In the genomic region with DNA sequence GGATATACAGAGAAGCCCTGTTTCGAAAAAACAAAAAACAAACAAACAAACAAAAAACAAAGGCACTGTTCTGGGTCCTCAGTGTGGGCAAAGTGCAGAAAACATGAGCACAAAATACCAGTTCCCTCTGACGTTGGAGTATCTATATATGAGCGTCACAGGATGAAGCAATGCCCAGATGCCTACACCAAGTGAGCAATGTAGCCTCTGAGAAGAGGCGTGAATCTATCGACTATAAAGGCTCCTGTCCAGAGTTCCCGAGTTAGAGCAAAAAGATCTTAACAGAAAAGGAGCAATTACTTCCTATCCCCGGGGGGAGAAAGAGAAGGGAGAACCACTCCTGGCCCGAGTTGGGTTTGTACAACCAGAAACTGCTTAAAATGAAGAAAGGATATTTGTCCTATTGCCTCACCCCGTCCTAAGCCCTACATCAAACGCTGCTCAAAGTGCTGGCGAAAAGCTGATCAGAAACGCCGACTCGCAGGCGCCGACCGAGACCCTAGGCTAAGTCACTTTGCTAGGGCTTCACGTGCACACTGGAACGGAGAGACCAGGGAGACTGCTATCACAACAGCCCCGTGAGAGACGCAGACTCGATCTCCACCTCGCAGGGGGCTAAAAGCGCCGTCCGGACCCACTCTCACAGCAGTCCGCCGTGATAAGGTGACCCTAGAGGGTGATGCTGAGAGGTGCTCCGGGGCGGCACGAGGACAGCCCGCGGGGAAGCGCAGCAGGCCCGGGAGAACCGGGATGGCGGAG, we compare ENCODE assay signal across 8 mouse cellular contexts. TPM values are rescaled to one million over a fixed set of nuclear protein-coding genes. Genes with fewer than 3 reads are reported as not detected.
DNase-seq lines count a peak whose midpoint lies in the region; ATAC-seq and TF ChIP-seq lines count a peak whose summit lies in the region.

No protein-coding gene starts in this region.

- H3K4me1 ChIP-seq in lung, embryonic 15.5 days = peaks cover 8% of the 10 kb centered on the region
- peaks cover 7% of the 10 kb centered on the region for H3K4me1 ChIP-seq in bone marrow macrophage, adult 2 months (ENCODE audit: control insufficient read depth, insufficient read depth, low read length)
- peaks cover 32% of the 10 kb centered on the region for H3K4me1 ChIP-seq in hindbrain, embryonic 10.5 days (replicated peaks)

- H3K27ac ChIP-seq in lung, embryonic 15.5 days = peak overlapping the region; percentile 67
- H3K27ac ChIP-seq in bone marrow macrophage, adult 2 months (ENCODE audit: insufficient read depth, low read depth, low read length) = peak overlapping the region; percentile 27; the same call in 1 of the 2 replicates
- H3K27ac ChIP-seq in hindbrain, embryonic 10.5 days = peak overlapping the region; percentile 93

- no peaks in the 10 kb centered on the region for H3K9me3 ChIP-seq in lung, embryonic 15.5 days
- no peaks in the 10 kb centered on the region for H3K9me3 ChIP-seq in hindbrain, embryonic 10.5 days

- peak overlapping the region; percentile 76 for H3K4me2 ChIP-seq in lung, embryonic 15.5 days

- peak overlapping the region; percentile 92 for H3K9ac ChIP-seq in lung, embryonic 15.5 days

- WGBS in lung, embryonic 15.5 days = 1% methylated on average over 37 of the region's 37 CpGs
- 2% methylated on average over 37 of the region's 37 CpGs for WGBS in hindbrain, embryonic 10.5 days

- peak overlapping the region; percentile 100 for H3K4me3 ChIP-seq in lung, embryonic 15.5 days
- H3K4me3 ChIP-seq in bone marrow macrophage, adult 2 months (ENCODE audit: insufficient read depth, low read length) = peak overlapping the region; percentile 97
- H3K4me3 ChIP-seq in hindbrain, embryonic 10.5 days = peak overlapping the region; percentile 99

- TF ChIP-seq CTCF in bone marrow macrophage, adult 2 months (IDR thresholded peaks at IDR 0.05; ENCODE audit: low read depth, low read length) = no peak

- DNase-seq in lung, postnatal 4 days = no peak
- DNase-seq in hindbrain, embryonic 10.5 days (ENCODE audit: low spot score) = no peak
- no peak for DNase-seq in right cerebral cortex, postnatal 25 days
- no peak for DNase-seq in urinary bladder, postnatal 25 days (ENCODE audit: low spot score)
- no peak for DNase-seq in layer of hippocampus, postnatal 10 days (ENCODE audit: low spot score in 2 of 2)

- no peak for TF ChIP-seq POLR2A in bone marrow macrophage, adult 2 months (IDR thresholded peaks at IDR 0.05; ENCODE audit: borderline replicate concordance, low read depth, low read length)

- peak; percentile 53; the same call in 1 of the 2 replicates for ATAC-seq in lung, embryonic 15.5 days (ENCODE audit: borderline replicate concordance, extremely low read depth, low FRiP score, low TSS enrichment)
- peak; percentile 51 for ATAC-seq in megakaryocyte-erythroid progenitor cell, adult 5-6 weeks (replicated peaks; ENCODE audit: low FRiP score, low TSS enrichment, poor library complexity, severe bottlenecking)

- H3K27me3 ChIP-seq in lung, embryonic 15.5 days = peaks cover 9% of the 10 kb centered on the region
- H3K27me3 ChIP-seq in hindbrain, embryonic 10.5 days (ENCODE audit: insufficient read depth, poor library complexity, severe bottlenecking) = peaks cover 28% of the 10 kb centered on the region

- peaks cover 21% of the 10 kb centered on the region; the same call in 1 of the 2 replicates for H3K36me3 ChIP-seq in lung, embryonic 15.5 days
- H3K36me3 ChIP-seq in hindbrain, embryonic 10.5 days = peaks cover 39% of the 10 kb centered on the region

RNA-seq across cellular contexts. Expression of gene Fastkd5, which starts 0.6 kb away (rescaled TPM):
- polyA plus RNA-seq in lung, embryonic 15.5 days (2015; fragmentation: Nextera tagmentation; extraction: Ambion mirVana) = 14.6 and 15.0 TPM in 2 replicates
- 4.4 and 6.1 TPM in 2 replicates for polyA plus RNA-seq in bone marrow macrophage, adult 2 months (2012; ENCODE audit: insufficient read depth, insufficient read length, missing spikeins)
- 17.7 and 19.5 TPM in 2 replicates for polyA plus RNA-seq in hindbrain, embryonic 10.5 days (2016; fragmentation: Nextera tagmentation; extraction: Ambion mirVana)
- total RNA-seq in megakaryocyte-erythroid progenitor cell, adult 5-6 weeks (2014; fragmentation: Nextera tagmentation) = 18.1 and 19.7 TPM in 2 replicates
- 30.6 and 38.4 TPM in 2 replicates for total RNA-seq in megakaryocyte-erythroid progenitor cell, adult 5-6 weeks (2017)
- total RNA-seq in layer of hippocampus, postnatal 10 days (2021) = 1 to 10 TPM; 8.1 to 8.7 TPM

RNA-seq across cellular contexts. Expression of gene Ubox5, which starts 0.6 kb away (rescaled TPM):
- 10.4 and 10.5 TPM in 2 replicates for polyA plus RNA-seq in lung, embryonic 15.5 days (2015; fragmentation: Nextera tagmentation; extraction: Ambion mirVana)
- 5.0 and 6.1 TPM in 2 replicates for polyA plus RNA-seq in bone marrow macrophage, adult 2 months (2012; ENCODE audit: insufficient read depth, insufficient read length, missing spikeins)
- 19.4 and 19.8 TPM in 2 replicates for polyA plus RNA-seq in hindbrain, embryonic 10.5 days (2016; fragmentation: Nextera tagmentation; extraction: Ambion mirVana)
- 9.1 and 15.6 TPM in 2 replicates for total RNA-seq in megakaryocyte-erythroid progenitor cell, adult 5-6 weeks (2014; fragmentation: Nextera tagmentation)
- 8.3 and 8.5 TPM in 2 replicates for total RNA-seq in megakaryocyte-erythroid progenitor cell, adult 5-6 weeks (2017)
- 1 to 10 TPM; 7.4 to 8.2 TPM for total RNA-seq in layer of hippocampus, postnatal 10 days (2021)

RNA-seq across cellular contexts. Expression of gene Lzts3, which starts 13.3 kb away (rescaled TPM):
- polyA plus RNA-seq in lung, embryonic 15.5 days (2015; fragmentation: Nextera tagmentation; extraction: Ambion mirVana) = 2.9 and 3.2 TPM in 2 replicates
- 2.8 and 3.3 TPM in 2 replicates for polyA plus RNA-seq in bone marrow macrophage, adult 2 months (2012; ENCODE audit: insufficient read depth, insufficient read length, missing spikeins)
- 3.2 and 4.3 TPM in 2 replicates for polyA plus RNA-seq in hindbrain, embryonic 10.5 days (2016; fragmentation: Nextera tagmentation; extraction: Ambion mirVana)
- total RNA-seq in megakaryocyte-erythroid progenitor cell, adult 5-6 weeks (2014; fragmentation: Nextera tagmentation) = 0.79 and 1.2 TPM in 2 replicates
- total RNA-seq in megakaryocyte-erythroid progenitor cell, adult 5-6 weeks (2017) = 0.08 TPM in 1 of 2 replicates, not detected in the other
- 10 to 100 TPM; 43.9 to 50.5 TPM for total RNA-seq in layer of hippocampus, postnatal 10 days (2021)

RNA-seq across cellular contexts. Expression of gene Ddrgk1, which starts 35.2 kb away (rescaled TPM):
- polyA plus RNA-seq in lung, embryonic 15.5 days (2015; fragmentation: Nextera tagmentation; extraction: Ambion mirVana) = 51.7 and 56.7 TPM in 2 replicates
- polyA plus RNA-seq in bone marrow macrophage, adult 2 months (2012; ENCODE audit: insufficient read depth, insufficient read length, missing spikeins) = 115 and 134 TPM in 2 replicates
- polyA plus RNA-seq in hindbrain, embryonic 10.5 days (2016; fragmentation: Nextera tagmentation; extraction: Ambion mirVana) = 47.1 and 50.7 TPM in 2 replicates
- total RNA-seq in megakaryocyte-erythroid progenitor cell, adult 5-6 weeks (2014; fragmentation: Nextera tagmentation) = 103 and 130 TPM in 2 replicates
- total RNA-seq in megakaryocyte-erythroid progenitor cell, adult 5-6 weeks (2017) = 63.3 and 66.2 TPM in 2 replicates
- 10 to 100 TPM; 57.9 to 71.9 TPM for total RNA-seq in layer of hippocampus, postnatal 10 days (2021)

RNA-seq across cellular contexts. Expression of gene Itpa, which starts 38.2 kb away (rescaled TPM):
- 103 and 108 TPM in 2 replicates for polyA plus RNA-seq in lung, embryonic 15.5 days (2015; fragmentation: Nextera tagmentation; extraction: Ambion mirVana)
- polyA plus RNA-seq in bone marrow macrophage, adult 2 months (2012; ENCODE audit: insufficient read depth, insufficient read length, missing spikeins) = 22.7 and 23.7 TPM in 2 replicates
- 148 and 151 TPM in 2 replicates for polyA plus RNA-seq in hindbrain, embryonic 10.5 days (2016; fragmentation: Nextera tagmentation; extraction: Ambion mirVana)
- total RNA-seq in megakaryocyte-erythroid progenitor cell, adult 5-6 weeks (2014; fragmentation: Nextera tagmentation) = 67.7 and 103 TPM in 2 replicates
- 80.0 and 86.8 TPM in 2 replicates for total RNA-seq in megakaryocyte-erythroid progenitor cell, adult 5-6 weeks (2017)
- total RNA-seq in layer of hippocampus, postnatal 10 days (2021) = 10 to 100 TPM; 39.5 to 43.4 TPM

Comparison
In these comparisons a context has a peak if more than half of its experiments do, and no peak if none do; other contexts are left out.
1. H3K27ac ChIP-seq: peak in every context shown above with its lines; median percentile 93 in hindbrain, embryonic 10.5 days; 67 in lung, embryonic 15.5 days; 27 in bone marrow macrophage, adult 2 months.